Mouse (Mus musculus): Measurements from ENCODE around the gene Hist1h2aa. TPM values are rescaled to one million over a fixed set of nuclear protein-coding genes. Genes with fewer than 3 reads are reported as not detected.

Gene Hist1h2aa
- not detected in 2 replicates for polyA plus RNA-seq (2012; ENCODE audit: insufficient read depth, insufficient read length, missing spikeins)

DNA sequence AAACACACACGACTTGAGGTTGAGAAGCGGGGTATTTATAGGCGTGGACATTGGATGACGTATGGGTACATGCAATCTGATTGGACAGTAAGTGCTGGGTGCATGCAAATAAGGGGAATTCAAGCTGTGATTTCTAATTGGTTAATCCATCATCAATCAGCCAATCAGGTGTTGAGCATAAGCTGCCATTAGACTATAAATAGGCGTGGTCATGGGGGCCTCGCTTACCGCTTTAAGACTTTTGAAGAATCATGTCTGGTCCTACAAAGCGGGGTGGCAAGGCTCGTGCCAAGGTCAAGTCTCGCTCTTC lies at the start of gene Hist1h2aa:
TSS of gene Hist1h2aa (plus strand) at position 252 of the 310 bp plus-strand sequence.
- Histone ChIP-seq H3K4me3 (ENCODE audit: insufficient read depth, low read depth, low read length) (no peak within 1 kb of the TSS), H3K27ac (replicated peaks; ENCODE audit: low read depth, low read length) (no peak within 1 kb of the TSS), H3K4me1 (ENCODE audit: control insufficient read depth, insufficient read depth, insufficient read length, low read length) (no peaks in the 10 kb centered on the region)

DNA sequence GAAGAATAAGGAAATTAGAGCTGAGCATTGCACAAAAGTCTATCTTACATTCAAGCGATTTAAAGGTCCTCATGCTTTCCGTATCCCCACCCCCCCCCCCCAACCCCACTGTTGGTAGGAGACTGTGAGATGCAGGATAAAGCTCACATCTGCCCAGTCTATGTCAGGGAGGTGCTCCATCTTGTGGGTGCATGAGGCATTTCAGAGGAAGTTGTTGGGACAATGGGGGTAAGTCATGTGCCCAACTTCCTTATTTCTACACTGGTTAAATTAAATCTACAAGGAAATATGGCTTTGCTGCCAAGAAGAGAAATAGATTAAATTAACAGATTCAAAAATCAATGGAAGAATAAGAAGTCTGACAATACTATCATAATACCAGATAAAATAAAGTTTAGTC lies 48.7 kb upstream of the Hist1h2aa start:
- Histone ChIP-seq H3K4me3 (ENCODE audit: insufficient read depth, low read depth, low read length) (no peak overlapping the region), H3K27ac (replicated peaks; ENCODE audit: low read depth, low read length) (no peak overlapping the region), H3K4me1 (ENCODE audit: control insufficient read depth, insufficient read depth, insufficient read length, low read length) (no peaks in the 10 kb centered on the region)

DNA sequence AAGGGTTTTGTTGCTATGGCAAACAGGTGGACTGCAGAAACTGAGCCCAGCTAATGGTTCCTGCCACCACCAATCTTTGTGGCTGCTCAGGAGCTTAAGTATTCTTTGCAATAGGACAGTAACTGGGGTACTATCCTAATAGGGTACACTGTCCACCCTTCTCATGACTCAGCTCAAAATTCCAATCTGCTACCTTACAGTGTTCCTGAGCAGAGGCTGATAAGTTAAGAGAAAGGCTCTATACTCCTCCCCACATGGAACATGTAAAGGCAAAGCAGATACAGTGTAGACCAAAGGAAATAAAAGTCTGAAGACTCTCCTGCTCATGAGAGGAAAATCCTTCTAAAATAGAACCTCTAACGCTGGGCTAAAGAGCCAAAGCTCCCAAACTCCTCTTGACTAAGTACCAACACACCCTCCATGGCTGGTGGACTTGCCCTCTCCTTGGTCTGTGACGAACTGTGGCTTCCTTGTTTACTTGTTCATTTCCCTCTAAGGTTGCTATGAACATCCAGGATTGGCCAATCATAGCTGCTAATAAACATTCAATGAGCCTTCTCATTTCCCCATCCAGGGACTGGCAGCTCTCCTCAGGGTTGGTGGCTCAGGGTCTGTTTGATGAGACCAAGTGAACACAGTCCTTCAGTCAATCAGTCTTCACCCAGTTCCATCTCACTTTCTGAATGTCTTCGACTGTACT lies 47.1 kb upstream of the Hist1h2aa start:
- Histone ChIP-seq H3K4me1 (ENCODE audit: control insufficient read depth, insufficient read depth, insufficient read length, low read length) (no peaks in the 10 kb centered on the region), H3K27ac (replicated peaks; ENCODE audit: low read depth, low read length) (no peak overlapping the region), H3K4me3 (ENCODE audit: insufficient read depth, low read depth, low read length) (no peak overlapping the region)

DNA sequence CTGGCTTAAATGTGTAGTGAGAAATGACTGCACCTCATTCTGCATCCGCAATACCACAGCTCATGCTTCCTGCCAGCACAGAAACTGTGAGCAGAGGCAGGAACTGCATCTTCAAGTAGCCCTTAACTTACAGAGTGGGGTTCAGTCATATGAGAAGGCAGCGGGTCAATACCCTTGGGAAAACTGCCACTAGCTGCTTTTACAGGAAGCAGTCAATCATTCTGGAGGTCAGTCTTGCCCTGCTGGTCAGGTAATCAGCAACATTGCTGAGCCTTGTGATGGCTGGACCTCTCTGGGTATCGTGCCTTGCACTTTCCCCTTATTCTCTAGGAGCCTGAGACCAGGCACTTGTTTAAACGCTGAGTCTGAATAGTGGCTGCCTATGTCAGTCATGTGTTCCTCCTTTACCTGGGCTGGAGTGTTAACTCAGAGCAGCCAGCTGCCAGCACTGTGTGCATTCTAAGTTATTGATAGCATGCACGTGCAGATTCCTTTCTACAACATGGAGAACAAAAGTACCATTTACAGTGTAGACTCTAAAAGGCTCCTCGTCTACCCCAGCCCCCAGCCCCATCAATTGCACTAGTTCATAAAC lies 45.2 kb upstream of the Hist1h2aa start:
- H3K4me3 ChIP-seq (ENCODE audit: insufficient read depth, low read depth, low read length) = no peak overlapping the region
- H3K27ac ChIP-seq (replicated peaks; ENCODE audit: low read depth, low read length) = no peak overlapping the region
- no peaks in the 10 kb centered on the region for H3K4me1 ChIP-seq (ENCODE audit: control insufficient read depth, insufficient read depth, insufficient read length, low read length)

DNA sequence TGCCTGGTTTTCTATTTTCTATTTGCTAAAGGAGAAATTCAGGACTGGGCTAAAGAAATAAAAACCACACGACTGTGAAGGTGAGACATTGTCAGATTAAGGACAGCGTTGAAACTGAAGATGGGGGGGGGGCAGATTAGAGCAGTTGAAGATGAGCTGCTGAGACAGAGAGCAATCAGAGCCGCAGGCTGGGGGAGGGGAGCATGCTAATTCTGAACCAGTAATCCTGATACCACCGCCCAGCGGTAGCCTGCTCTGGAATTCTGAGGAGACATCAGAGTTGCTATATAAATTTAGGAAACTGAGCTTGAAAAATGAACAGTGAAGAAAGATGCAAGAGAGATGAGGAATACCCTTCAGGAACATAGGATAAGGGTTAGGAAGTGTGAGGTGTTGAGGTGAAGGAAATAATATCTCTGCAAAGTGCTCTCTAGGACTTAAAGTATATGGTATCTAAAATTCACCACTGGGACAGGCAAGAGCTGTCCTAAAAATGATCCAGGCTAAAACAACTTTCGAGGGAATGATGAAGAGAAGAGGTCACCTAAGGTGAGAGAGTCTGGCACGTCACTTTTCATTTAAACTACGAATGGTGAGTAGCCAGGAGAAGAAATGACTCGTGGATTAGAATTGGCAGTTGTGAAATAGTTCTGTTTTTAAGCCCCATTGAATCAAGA lies 41.5 kb upstream of the Hist1h2aa start:
- Histone ChIP-seq H3K4me3 (ENCODE audit: insufficient read depth, low read depth, low read length) (no peak overlapping the region), H3K4me1 (ENCODE audit: control insufficient read depth, insufficient read depth, insufficient read length, low read length) (no peaks in the 10 kb centered on the region), H3K27ac (replicated peaks; ENCODE audit: low read depth, low read length) (no peak overlapping the region)

DNA sequence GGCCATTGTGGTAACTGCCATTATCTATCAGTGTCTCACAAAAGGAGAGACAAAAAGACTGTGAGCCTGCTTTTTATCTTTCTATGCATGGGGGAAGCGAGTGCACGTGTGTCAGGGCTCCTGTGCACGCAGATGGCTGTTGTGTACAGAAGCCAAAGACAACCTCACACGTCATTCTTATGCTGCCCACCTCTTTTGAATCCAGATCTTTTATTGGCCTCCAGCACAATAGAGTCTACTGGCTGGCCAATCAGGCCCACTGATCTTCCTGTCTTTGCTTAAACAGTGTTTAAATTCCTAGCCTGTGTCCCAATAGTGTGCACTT lies 41.0 kb upstream of the Hist1h2aa start:
- Histone ChIP-seq H3K4me1 (ENCODE audit: control insufficient read depth, insufficient read depth, insufficient read length, low read length) (no peaks in the 10 kb centered on the region), H3K4me3 (ENCODE audit: insufficient read depth, low read depth, low read length) (no peak overlapping the region), H3K27ac (replicated peaks; ENCODE audit: low read depth, low read length) (no peak overlapping the region)

DNA sequence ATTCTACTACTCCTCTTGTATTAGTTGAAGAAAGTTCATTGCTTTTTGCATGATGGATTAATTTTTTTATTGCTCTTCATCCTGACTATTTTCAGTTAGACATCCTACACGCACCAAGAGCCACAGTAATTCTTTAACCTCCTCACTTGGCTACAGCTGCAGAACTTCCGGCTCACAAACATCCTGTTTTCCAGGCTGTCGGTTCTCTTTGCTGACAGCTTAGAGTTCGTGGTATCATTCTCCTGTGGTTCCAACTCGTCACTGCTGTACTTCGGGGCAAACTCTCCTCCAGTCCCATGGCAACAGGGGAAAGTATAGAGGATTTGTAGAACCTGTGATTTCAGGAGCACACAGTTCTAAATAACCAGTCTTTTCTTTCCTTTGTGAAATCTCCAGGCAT lies 36.0 kb upstream of the Hist1h2aa start:
- no peak overlapping the region for H3K4me3 ChIP-seq (ENCODE audit: insufficient read depth, low read depth, low read length)
- no peaks in the 10 kb centered on the region for H3K4me1 ChIP-seq (ENCODE audit: control insufficient read depth, insufficient read depth, insufficient read length, low read length)
- no peak overlapping the region for H3K27ac ChIP-seq (replicated peaks; ENCODE audit: low read depth, low read length)

DNA sequence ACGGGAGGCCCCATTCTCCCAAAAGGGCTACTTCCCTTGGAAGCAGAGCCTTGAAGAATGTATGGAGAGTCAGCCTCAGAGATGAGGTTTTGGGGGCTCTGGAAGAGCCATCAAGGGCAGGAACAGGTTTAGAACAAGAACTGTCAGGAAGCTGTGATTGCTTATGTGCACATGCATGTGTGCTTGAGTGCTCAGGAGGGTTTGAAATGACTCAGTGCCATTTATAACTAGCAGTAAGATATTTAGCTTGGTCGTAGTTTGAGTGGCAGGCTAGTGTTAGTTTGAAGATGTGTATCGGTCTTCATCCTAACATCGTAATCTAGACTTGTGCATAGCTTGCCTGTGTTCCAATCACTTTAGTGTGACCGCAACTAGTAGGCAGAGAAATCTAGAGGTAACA lies 27.4 kb upstream of the Hist1h2aa start:
- Histone ChIP-seq H3K4me1 (ENCODE audit: control insufficient read depth, insufficient read depth, insufficient read length, low read length) (no peaks in the 10 kb centered on the region), H3K27ac (replicated peaks; ENCODE audit: low read depth, low read length) (no peak overlapping the region), H3K4me3 (ENCODE audit: insufficient read depth, low read depth, low read length) (no peak overlapping the region)

DNA sequence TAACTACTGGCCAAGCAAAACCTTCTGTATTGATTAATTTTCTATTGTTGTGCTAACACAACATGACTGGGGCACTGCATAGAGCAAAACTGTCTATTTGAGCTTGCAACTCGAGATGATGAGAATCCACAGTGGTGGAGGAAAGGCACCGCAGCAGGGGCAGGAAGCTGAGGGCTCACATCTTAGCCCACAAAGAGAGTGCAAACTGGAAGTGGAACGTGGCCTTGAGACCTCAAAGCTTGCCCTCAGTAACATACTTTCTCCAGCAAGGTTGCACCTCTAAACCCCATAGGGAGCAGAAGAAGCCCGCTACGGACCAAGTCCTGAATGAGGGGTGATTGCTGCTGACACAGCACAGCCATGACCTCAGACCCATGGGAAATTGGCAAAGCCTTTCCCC lies 24.1 kb upstream of the Hist1h2aa start:
- Histone ChIP-seq H3K4me3 (ENCODE audit: insufficient read depth, low read depth, low read length) (no peak overlapping the region), H3K4me1 (ENCODE audit: control insufficient read depth, insufficient read depth, insufficient read length, low read length) (0 out of 2 replicates have a peak, but pooled peaks cover 2% of the 10 kb centered on the region), H3K27ac (replicated peaks; ENCODE audit: low read depth, low read length) (no peak overlapping the region)

DNA sequence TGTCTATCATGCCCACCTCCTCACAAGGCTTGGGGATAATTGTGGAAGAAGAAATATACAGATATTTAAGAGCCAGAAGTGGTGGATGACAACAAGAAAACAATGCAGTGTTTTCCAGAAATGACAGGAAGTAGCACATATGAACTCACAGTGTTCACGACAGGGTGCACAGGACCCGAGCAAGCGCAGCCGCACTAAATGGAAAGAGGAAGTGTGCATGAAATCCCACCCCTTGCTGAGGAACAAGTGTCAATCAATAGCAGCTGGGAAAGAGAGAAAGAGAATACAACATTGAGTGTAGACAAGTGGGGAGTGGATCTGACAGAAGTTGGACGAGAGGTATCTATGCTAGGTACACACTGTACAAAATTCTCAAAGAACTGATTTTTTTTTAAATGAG lies 22.9 kb upstream of the Hist1h2aa start:
- H3K4me1 ChIP-seq (ENCODE audit: control insufficient read depth, insufficient read depth, insufficient read length, low read length) = 0 out of 2 replicates have a peak, but pooled peaks cover 2% of the 10 kb centered on the region
- H3K27ac ChIP-seq (replicated peaks; ENCODE audit: low read depth, low read length) = no peak overlapping the region
- no peak overlapping the region for H3K4me3 ChIP-seq (ENCODE audit: insufficient read depth, low read depth, low read length)

DNA sequence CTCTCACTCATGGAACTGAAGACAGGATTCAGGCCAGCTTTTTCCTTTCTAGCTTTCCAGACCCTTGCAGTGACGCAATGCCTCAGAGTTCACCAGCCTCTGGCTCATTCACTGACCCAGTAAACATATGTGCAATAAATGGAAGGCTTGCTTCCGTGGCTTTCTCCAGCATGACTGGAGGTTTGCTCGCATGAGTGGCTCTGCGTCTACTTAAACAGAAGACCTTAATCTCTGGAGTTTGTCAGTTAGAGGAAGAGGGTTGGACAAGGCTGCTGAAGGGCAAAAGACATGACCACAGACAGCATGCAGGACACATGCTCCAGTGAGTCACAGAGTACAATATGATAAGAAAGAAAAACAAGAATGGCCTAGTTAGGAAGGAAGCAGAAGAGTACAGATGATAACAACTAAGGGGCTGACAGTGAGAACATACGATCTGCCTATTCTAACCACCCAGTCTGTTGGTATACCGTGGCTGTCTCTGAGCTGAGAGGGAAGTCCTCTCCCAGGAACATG lies 20.4 kb upstream of the Hist1h2aa start:
- Histone ChIP-seq H3K27ac (replicated peaks; ENCODE audit: low read depth, low read length) (no peak overlapping the region), H3K4me1 (ENCODE audit: control insufficient read depth, insufficient read depth, insufficient read length, low read length) (0 out of 2 replicates have a peak, but pooled peaks cover 2% of the 10 kb centered on the region), H3K4me3 (ENCODE audit: insufficient read depth, low read depth, low read length) (no peak overlapping the region)

DNA sequence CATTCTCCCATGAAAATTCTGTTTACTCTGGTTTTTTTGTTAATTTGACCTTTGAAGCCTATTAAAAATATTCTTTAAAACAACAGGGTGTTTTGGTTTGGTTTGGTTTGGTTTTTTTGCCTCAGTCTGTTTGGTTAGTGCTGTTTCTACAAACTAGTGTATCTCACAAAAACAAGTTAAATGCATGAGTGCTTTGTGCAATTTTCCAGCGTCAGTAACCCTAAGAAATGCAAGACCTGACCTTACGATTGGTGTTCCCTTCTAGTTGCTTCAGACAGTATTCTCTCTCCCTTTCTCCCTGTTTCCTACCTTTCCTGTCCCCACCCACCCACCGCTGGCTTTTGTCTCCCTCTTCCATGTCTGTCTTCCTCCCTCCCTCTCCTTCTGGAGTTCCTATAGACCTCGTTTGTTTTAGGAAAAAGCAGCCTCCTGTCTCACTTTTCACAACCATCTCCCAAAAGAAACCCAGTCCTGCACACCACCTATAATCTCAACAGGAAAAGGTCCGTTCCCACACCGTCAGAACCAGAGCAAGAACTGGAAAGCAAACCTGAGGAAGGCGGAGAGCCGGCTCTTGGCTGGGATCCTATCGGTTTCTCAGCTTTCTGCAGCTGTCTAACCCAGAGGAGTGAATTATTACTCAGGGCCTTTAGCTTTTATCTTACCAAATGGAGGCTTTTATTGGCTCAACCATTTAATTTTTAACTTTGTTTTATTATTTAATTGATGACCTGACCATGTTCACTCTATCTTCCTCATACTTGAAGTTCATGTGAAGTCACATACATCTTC lies 19.7 kb upstream of the Hist1h2aa start, which contains the start of gene Slc17a4:
TSS of gene Slc17a4 (minus strand) at position 634 of the 792 bp plus-strand sequence.
- Histone ChIP-seq H3K4me3 (ENCODE audit: insufficient read depth, low read depth, low read length) (no peak within 1 kb of the TSS), H3K4me1 (ENCODE audit: control insufficient read depth, insufficient read depth, insufficient read length, low read length) (0 out of 2 replicates have a peak, but pooled peaks cover 2% of the 10 kb centered on the region), H3K27ac (replicated peaks; ENCODE audit: low read depth, low read length) (no peak within 1 kb of the TSS)

DNA sequence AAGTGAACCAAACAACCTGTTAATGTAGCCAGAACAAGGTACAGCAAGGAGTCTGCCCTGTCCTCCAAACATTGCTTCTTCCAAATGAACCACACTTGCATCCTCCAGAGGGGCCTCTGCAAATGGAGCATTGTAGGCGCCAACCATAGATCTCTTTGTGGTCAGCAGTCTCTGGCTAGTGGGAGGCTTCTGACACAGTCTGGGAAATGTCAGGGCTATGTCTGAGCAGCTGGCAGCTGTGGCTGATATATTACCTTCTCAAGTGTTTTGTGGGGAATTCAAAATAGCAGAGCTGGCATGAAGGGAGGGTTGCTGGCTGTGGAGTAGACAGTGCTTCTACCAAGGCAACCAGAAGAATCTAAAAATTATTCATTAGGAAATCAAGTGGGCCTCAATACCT lies 18.1 kb upstream of the Hist1h2aa start:
- H3K4me1 ChIP-seq (ENCODE audit: control insufficient read depth, insufficient read depth, insufficient read length, low read length) = 0 out of 2 replicates have a peak, but pooled peaks cover 2% of the 10 kb centered on the region
- no peak overlapping the region for H3K4me3 ChIP-seq (ENCODE audit: insufficient read depth, low read depth, low read length)
- no peak overlapping the region for H3K27ac ChIP-seq (replicated peaks; ENCODE audit: low read depth, low read length)

DNA sequence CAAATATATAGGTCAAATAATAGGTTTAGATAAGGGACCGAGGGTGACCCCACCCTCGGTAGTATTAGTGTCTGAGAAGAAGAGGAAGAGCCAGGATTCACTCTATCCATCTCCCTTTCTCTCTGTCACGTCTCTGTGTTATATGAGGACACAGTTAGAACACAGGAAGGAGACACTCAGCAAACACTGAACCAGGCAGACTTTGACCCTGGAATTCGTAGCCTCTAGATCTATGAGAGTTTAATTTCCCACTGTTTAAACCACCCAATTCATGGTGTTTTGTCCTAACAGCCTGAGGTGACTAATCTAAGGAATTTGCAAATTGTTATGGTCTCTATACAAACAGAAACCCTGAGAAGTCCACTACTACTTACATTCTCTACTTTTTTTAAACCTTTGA lies 16.6 kb upstream of the Hist1h2aa start:
- no peak overlapping the region for H3K4me3 ChIP-seq (ENCODE audit: insufficient read depth, low read depth, low read length)
- 0 out of 2 replicates have a peak, but pooled peaks cover 2% of the 10 kb centered on the region for H3K4me1 ChIP-seq (ENCODE audit: control insufficient read depth, insufficient read depth, insufficient read length, low read length)
- no peak overlapping the region for H3K27ac ChIP-seq (replicated peaks; ENCODE audit: low read depth, low read length)

DNA sequence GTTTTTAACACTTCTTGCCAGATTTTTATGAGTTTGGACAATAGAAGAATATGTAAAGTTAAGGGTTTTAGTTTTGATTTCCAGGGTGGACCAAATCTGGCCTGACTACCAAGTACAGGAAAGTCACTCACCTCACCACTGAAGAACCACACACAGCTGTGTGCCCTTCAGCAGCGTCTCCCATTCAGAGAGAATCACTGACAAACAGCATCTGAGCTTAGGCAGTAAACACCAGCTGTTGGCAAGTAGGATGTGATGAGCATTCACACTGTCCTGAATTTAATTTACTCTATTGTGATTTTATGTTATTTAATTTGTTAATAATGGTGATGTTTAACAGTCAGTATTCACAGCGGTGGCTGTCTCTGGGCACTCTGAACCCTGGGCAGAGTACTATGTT lies 8.5 kb upstream of the Hist1h2aa start:
- Histone ChIP-seq H3K4me3 (ENCODE audit: insufficient read depth, low read depth, low read length) (no peak overlapping the region), H3K27ac (replicated peaks; ENCODE audit: low read depth, low read length) (no peak overlapping the region), H3K4me1 (ENCODE audit: control insufficient read depth, insufficient read depth, insufficient read length, low read length) (no peaks in the 10 kb centered on the region)
